Mouse (Mus musculus): ENCODE data around the gene Zc3h8. TPM values are rescaled to one million over a fixed set of nuclear protein-coding genes. Genes with fewer than 3 reads are reported as not detected.

Gene Zc3h8
- 1.6 and 1.7 TPM in 2 replicates for polyA plus RNA-seq (2012; rRNA removed)

DNA sequence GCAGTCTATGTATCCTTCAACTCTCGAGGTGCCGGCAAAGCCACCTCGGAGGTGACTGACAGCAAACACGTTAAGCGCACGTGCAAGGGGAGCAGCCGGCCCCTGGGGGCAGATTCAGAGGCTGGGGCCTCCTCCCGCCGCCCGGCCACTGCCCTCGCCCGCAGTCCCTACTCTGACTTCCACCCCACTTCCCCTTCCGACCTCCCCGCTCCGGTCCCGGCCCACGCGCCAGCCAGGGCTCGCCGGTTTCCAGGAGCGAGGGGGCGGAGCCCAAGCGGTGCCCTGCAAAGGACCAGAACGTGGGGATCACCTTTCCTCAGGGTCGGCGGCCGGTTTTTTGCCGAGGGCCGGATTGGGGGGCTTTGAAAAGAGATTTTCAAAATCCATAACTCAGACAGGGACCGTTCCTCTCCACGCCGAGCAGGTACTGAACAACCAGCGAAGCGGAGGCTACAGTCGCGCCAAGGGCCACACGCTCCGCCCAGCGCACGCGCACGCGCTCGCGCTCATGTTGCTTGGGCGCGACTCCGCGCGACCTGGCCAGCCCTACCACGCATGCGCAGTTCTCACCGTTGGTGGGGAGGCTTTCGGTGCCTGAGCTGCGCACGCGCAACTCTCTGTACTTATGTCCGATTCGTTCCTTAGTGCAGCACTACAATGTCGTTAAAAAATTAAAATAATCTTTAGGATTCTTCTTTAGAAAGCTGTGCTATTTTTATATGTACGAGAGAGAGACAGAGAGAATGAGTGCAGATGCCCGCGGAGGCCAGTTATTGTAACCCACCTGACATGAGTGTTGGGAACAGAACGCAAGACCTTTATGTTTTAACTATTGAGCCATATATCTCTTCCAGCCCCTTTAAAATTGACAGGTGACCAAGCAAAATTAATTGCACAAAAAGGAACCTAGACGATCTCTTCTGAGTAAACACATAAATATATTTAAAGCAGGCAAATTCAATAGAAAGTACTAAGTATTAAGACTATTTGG, at the start of gene Zc3h8:
Gene Zc3h8, minus strand, starts transcription at position 540 of the 991 bp plus-strand sequence.
- Histone ChIP-seq H3K36me3 (ENCODE audit: control insufficient read depth, insufficient read depth, low read length) (no peaks in the 10 kb centered on the region), H3K27me3 (ENCODE audit: control insufficient read depth, insufficient read depth, low read length) (no peaks in the 10 kb centered on the region), H3K4me1 (replicated peaks; ENCODE audit: control insufficient read depth, insufficient read depth, low read length) (no peaks in the 10 kb centered on the region), H3K4me3 (ENCODE audit: control insufficient read depth, insufficient read depth, low read length) (peak within 1 kb of the TSS; percentile 72), H3K27ac (ENCODE audit: control insufficient read depth, insufficient read depth, low read length) (peak within 1 kb of the TSS; percentile 29; the same call in 1 of the 2 replicates)
- DNase-seq, result peak; percentile 97
- TF ChIP-seq POLR2A (IDR thresholded peaks at IDR 0.05; ENCODE audit: control insufficient read depth, extremely low read depth, insufficient read depth, low read length, poor library complexity), result peak; percentile 81
- TF ChIP-seq CTCF (IDR thresholded peaks at IDR 0.05; ENCODE audit: borderline replicate concordance, control insufficient read depth, extremely low read depth, insufficient read depth, low read length, poor library complexity), result no peak
- 1% methylated on average over 65 of the region's 65 CpGs for WGBS

DNA sequence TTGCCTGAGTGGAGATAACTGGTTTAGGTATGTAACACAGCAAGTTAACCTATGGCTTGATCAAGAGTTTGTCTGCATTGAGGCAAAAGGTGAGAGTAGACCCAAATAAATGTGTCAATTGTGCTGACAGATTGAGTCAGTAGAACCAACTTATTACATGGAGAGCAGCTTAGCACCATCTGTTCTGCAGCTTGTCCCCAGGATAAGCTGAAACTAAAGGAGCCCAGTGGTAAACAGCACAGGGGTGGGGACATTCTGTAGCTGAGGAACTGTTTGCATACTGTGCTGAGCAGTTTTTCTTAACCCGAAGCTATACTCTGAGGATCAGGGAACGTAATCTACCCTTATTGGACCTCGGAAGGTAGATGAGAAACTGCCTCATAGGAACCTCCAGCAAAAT, 40.9 kb upstream of the Zc3h8 start:
- Histone ChIP-seq H3K27ac (ENCODE audit: control insufficient read depth, insufficient read depth, low read length) (no peak overlapping the region), H3K27me3 (ENCODE audit: control insufficient read depth, insufficient read depth, low read length) (no peaks in the 10 kb centered on the region), H3K4me1 (replicated peaks; ENCODE audit: control insufficient read depth, insufficient read depth, low read length) (no peaks in the 10 kb centered on the region), H3K36me3 (ENCODE audit: control insufficient read depth, insufficient read depth, low read length) (no peaks in the 10 kb centered on the region), H3K4me3 (ENCODE audit: control insufficient read depth, insufficient read depth, low read length) (no peak overlapping the region)
- no peak for DNase-seq
- 92% methylated on average over 3 of the region's 3 CpGs for WGBS
- TF ChIP-seq CTCF (IDR thresholded peaks at IDR 0.05; ENCODE audit: borderline replicate concordance, control insufficient read depth, extremely low read depth, insufficient read depth, low read length, poor library complexity) (no peak), POLR2A (IDR thresholded peaks at IDR 0.05; ENCODE audit: control insufficient read depth, extremely low read depth, insufficient read depth, low read length, poor library complexity) (no peak)

DNA sequence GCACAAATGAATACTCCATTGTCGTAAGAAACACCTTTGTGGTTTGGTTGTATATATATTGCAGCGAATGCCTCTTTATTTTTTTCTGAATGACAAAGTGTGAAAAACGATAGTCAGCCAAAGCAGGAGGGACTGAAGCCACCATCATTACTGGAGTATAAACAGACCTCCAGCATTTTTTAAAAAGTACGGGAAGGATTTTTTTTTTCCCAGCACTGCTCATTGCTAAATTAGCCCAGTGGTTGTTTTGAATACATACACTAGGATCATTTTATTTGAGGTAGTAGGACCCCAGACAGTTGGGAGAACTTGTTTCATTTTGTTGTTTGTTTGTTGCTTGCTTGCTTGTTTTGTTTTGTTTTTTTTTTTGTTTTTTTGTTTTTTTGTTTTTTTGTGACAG, 31.7 kb upstream of the Zc3h8 start:
- no peaks in the 10 kb centered on the region for H3K36me3 ChIP-seq (ENCODE audit: control insufficient read depth, insufficient read depth, low read length)

DNA sequence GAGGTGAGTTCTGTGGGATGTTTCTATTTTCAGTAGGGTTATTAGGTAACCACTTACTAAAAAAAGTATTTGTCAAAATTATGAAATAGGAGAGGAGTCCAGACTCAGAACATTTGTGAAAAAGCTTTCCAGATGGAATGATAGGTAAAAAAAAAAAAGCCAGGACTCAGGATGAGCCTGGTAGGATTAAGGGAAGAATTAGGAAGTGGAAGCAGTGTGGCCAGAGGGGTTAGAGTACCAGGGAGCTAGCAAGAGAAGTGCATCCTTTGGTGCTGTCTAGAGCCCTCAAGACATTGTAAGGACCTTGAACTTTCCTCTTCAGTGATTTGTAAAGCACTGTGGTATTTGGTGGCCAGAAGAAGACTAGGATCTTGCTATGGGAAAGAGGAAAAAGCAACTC, 28.4 kb upstream of the Zc3h8 start:
- H3K27me3 ChIP-seq (ENCODE audit: control insufficient read depth, insufficient read depth, low read length), result no peaks in the 10 kb centered on the region
- H3K4me3 ChIP-seq (ENCODE audit: control insufficient read depth, insufficient read depth, low read length), result no peak overlapping the region
- TF ChIP-seq POLR2A (IDR thresholded peaks at IDR 0.05; ENCODE audit: control insufficient read depth, extremely low read depth, insufficient read depth, low read length, poor library complexity) (no peak), CTCF (IDR thresholded peaks at IDR 0.05; ENCODE audit: borderline replicate concordance, control insufficient read depth, extremely low read depth, insufficient read depth, low read length, poor library complexity) (no peak)
- DNase-seq, result no peak
- H3K27ac ChIP-seq (ENCODE audit: control insufficient read depth, insufficient read depth, low read length), result no peak overlapping the region
- H3K4me1 ChIP-seq (replicated peaks; ENCODE audit: control insufficient read depth, insufficient read depth, low read length), result no peaks in the 10 kb centered on the region
- no peaks in the 10 kb centered on the region for H3K36me3 ChIP-seq (ENCODE audit: control insufficient read depth, insufficient read depth, low read length)

More for the DNA sequence above, 31.7 kb upstream of the Zc3h8 start:
- no peak overlapping the region for H3K27ac ChIP-seq (ENCODE audit: control insufficient read depth, insufficient read depth, low read length)
- no peak overlapping the region for H3K4me3 ChIP-seq (ENCODE audit: control insufficient read depth, insufficient read depth, low read length)
- no peak for DNase-seq
- H3K27me3 ChIP-seq (ENCODE audit: control insufficient read depth, insufficient read depth, low read length), result no peaks in the 10 kb centered on the region
- H3K4me1 ChIP-seq (replicated peaks; ENCODE audit: control insufficient read depth, insufficient read depth, low read length), result no peaks in the 10 kb centered on the region
- WGBS, result 94% methylated on average over 4 of the region's 4 CpGs
- no peak for TF ChIP-seq CTCF (IDR thresholded peaks at IDR 0.05; ENCODE audit: borderline replicate concordance, control insufficient read depth, extremely low read depth, insufficient read depth, low read length, poor library complexity)
- no peak for TF ChIP-seq POLR2A (IDR thresholded peaks at IDR 0.05; ENCODE audit: control insufficient read depth, extremely low read depth, insufficient read depth, low read length, poor library complexity)

DNA sequence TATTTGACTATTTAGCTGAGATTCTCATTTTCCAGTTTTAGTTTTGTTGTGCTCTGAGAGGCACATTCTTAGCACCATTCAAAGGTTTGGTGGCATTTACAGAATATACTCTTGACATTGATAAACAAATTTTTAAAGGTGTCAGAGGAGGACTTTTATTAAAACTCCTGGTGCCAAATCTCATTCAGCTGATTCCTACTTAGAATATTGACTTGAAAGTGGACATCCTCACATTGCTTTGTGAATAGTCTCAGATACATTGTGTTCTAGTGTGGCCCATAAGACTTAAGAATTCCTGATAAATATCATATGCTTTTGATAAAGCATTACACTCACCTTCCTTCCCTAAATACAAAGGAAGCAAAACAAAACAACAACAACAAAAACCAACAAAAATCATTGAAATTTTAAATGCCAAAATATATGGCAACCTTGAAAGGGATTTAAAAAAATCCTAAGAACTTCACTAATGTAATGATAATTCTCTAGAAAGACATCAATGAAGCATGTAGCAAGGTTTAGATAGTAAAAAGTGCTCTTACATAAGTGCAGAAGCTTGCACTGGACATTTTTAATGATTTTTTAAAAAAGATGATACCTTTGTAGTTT, 24.7 kb upstream of the Zc3h8 start:
- TF ChIP-seq POLR2A (IDR thresholded peaks at IDR 0.05; ENCODE audit: control insufficient read depth, extremely low read depth, insufficient read depth, low read length, poor library complexity) (no peak), CTCF (IDR thresholded peaks at IDR 0.05; ENCODE audit: borderline replicate concordance, control insufficient read depth, extremely low read depth, insufficient read depth, low read length, poor library complexity) (no peak)
- no peak overlapping the region for H3K4me3 ChIP-seq (ENCODE audit: control insufficient read depth, insufficient read depth, low read length)
- peaks cover 2% of the 10 kb centered on the region; the same call in 1 of the 2 replicates for H3K4me1 ChIP-seq (replicated peaks; ENCODE audit: control insufficient read depth, insufficient read depth, low read length)
- no peaks in the 10 kb centered on the region for H3K27me3 ChIP-seq (ENCODE audit: control insufficient read depth, insufficient read depth, low read length)
- H3K36me3 ChIP-seq (ENCODE audit: control insufficient read depth, insufficient read depth, low read length), result no peaks in the 10 kb centered on the region
- H3K27ac ChIP-seq (ENCODE audit: control insufficient read depth, insufficient read depth, low read length), result no peak overlapping the region
- no peak for DNase-seq

DNA sequence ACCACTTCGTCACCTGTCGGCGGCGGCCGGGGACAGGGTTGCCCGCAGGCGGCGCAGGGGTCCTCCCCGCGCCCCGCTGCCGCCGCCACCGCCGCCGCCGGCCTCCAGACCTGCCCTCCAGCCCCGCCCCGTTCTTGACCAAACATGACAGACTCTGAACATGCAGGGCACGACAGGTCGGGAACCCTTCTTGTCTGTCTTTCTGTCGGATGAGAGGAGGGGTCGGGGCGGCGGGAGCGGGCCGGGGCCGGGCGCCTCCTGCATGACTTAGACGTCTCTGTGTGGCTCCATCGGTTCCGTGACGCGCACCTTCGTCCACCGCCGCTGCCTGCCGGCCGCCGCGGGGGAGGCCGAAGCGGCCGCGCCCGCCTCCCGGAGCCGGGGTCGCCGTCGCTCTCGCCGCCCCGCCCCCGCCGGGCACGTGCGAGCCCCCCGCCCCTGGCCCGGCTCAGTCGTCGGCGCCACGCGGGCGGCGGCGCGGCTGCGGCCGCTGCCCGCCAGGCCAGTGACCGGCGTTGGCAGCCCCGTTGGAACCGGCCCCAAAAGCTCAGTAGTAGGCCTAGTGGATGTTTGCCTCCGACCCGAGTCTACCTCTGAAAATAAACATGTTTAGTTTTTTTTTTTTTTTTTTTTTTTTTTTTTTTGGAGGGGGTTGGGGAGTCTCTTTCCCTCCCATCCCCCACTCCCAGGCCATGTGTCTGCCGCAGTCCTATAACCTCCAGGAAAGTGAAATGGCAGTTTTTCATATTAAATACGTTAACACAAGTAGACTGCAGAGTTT, 24.0 kb upstream of the Zc3h8 start, which contains the start of gene Gm10762:
Gene Gm10762, minus strand, starts transcription at position 65 of the 781 bp plus-strand sequence.
- Histone ChIP-seq H3K27me3 (ENCODE audit: control insufficient read depth, insufficient read depth, low read length) (no peaks in the 10 kb centered on the region), H3K27ac (ENCODE audit: control insufficient read depth, insufficient read depth, low read length) (peak within 1 kb of the TSS; percentile 92), H3K4me3 (ENCODE audit: control insufficient read depth, insufficient read depth, low read length) (peak within 1 kb of the TSS; percentile 89), H3K4me1 (replicated peaks; ENCODE audit: control insufficient read depth, insufficient read depth, low read length) (peaks cover 2% of the 10 kb centered on the region; the same call in 1 of the 2 replicates), H3K36me3 (ENCODE audit: control insufficient read depth, insufficient read depth, low read length) (no peaks in the 10 kb centered on the region)
- peak; percentile 77 for DNase-seq
- no peak; the same call in 1 of the 2 replicates for TF ChIP-seq POLR2A (IDR thresholded peaks at IDR 0.05; ENCODE audit: control insufficient read depth, extremely low read depth, insufficient read depth, low read length, poor library complexity)
- TF ChIP-seq CTCF (IDR thresholded peaks at IDR 0.05; ENCODE audit: borderline replicate concordance, control insufficient read depth, extremely low read depth, insufficient read depth, low read length, poor library complexity), result no peak
- WGBS, result under 1% methylated on average over 80 of the region's 80 CpGs

Data from thymus, adult 2 months (tissue).